9 mouse cellular contexts compared by ENCODE assay signal in genomic region chr17:71485791-71486230, GRCm38 (mm10). TPM values are rescaled to one million over a fixed set of nuclear protein-coding genes. Genes with fewer than 3 reads are reported as not detected.
A peak's percentile ranks its signal among the peaks of the same experiment; 100 is the strongest.
DNase-seq lines count a peak whose midpoint lies in the region; ATAC-seq and TF ChIP-seq lines count a peak whose summit lies in the region.
"Had no signal": no experiment of that assay in that cellular context is flagged by ENCODE, and none has a peak within 500 bp of the region (broad histone marks: within the 10 kb centered on the region; RNA-seq: fewer than 3 reads in every experiment).

No protein-coding gene starts in this region.

- no peaks in the 10 kb centered on the region; the same call in 1 of the 2 replicates for H3K4me1 ChIP-seq in forebrain, embryonic 15.5 days
- no peaks in the 10 kb centered on the region for H3K4me1 ChIP-seq in stomach, embryonic 15.5 days
- H3K4me1 ChIP-seq: midbrain, embryonic 12.5 days had no signal

- H3K9me3 ChIP-seq in forebrain, embryonic 15.5 days = no peaks in the 10 kb centered on the region
- H3K9me3 ChIP-seq in stomach, embryonic 15.5 days = no peaks in the 10 kb centered on the region
- H3K9me3 ChIP-seq: midbrain, embryonic 12.5 days had no signal

- ATAC-seq in forebrain, embryonic 15.5 days (replicated peaks) = no peak
- no peak for ATAC-seq in stomach, embryonic 15.5 days (ENCODE audit: insufficient read depth, low FRiP score, low read depth)

- peak overlapping the region; percentile 81 for H3K27ac ChIP-seq in layer of hippocampus, adult 2 months
- H3K27ac ChIP-seq in forebrain, embryonic 15.5 days (replicated peaks) = no peak overlapping the region
- peak overlapping the region; percentile 52 for H3K27ac ChIP-seq in stomach, embryonic 15.5 days
- H3K27ac ChIP-seq: midbrain, embryonic 12.5 days had no signal

- no peak overlapping the region for H3K9ac ChIP-seq in forebrain, embryonic 15.5 days (replicated peaks)
- no peak overlapping the region for H3K9ac ChIP-seq in stomach, embryonic 15.5 days
- H3K9ac ChIP-seq: midbrain, embryonic 12.5 days had no signal

- TF ChIP-seq CTCF in layer of hippocampus, adult 2 months (conservative IDR thresholded peaks at IDR 0.05) = no peak

- DNase-seq in layer of hippocampus, adult 2 months (ENCODE audit: low spot score in 2 of 2) = no peak
- no peak for DNase-seq in layer of hippocampus, postnatal 36 days
- DNase-seq in kidney, adult 9 months = peak; percentile 51
- DNase-seq in lung, postnatal 10 days = peak; percentile 14
- no peak for DNase-seq in urinary bladder, postnatal 14 days (ENCODE audit: low spot score)
- DNase-seq in cerebellum, postnatal 10 days = no peak

- H3K4me3 ChIP-seq in layer of hippocampus, adult 2 months = peak overlapping the region; percentile 42
- H3K4me3 ChIP-seq in forebrain, embryonic 15.5 days = no peak overlapping the region
- H3K4me3 ChIP-seq in stomach, embryonic 15.5 days (replicated peaks) = no peak overlapping the region
- H3K4me3 ChIP-seq: midbrain, embryonic 12.5 days had no signal

- H3K36me3 ChIP-seq in forebrain, embryonic 15.5 days = no peaks in the 10 kb centered on the region
- no peaks in the 10 kb centered on the region for H3K36me3 ChIP-seq in stomach, embryonic 15.5 days
- H3K36me3 ChIP-seq: midbrain, embryonic 12.5 days had no signal

- no peaks in the 10 kb centered on the region for H3K27me3 ChIP-seq in forebrain, embryonic 15.5 days
- no peaks in the 10 kb centered on the region for H3K27me3 ChIP-seq in stomach, embryonic 15.5 days (replicated peaks)
- H3K27me3 ChIP-seq: midbrain, embryonic 12.5 days had no signal

- 55% methylated on average over 12 of the region's 12 CpGs for WGBS in forebrain, embryonic 15.5 days
- 47% methylated on average over 12 of the region's 12 CpGs for WGBS in stomach, embryonic 15.5 days

- H3K4me2 ChIP-seq in forebrain, embryonic 15.5 days (replicated peaks) = 0 out of 2 replicates have a peak overlapping the region, but pooled peaks have one; percentile 6
- no peak overlapping the region for H3K4me2 ChIP-seq in stomach, embryonic 15.5 days
- H3K4me2 ChIP-seq: midbrain, embryonic 12.5 days had no signal

RNA-seq across cellular contexts. Expression of gene Smchd1, which starts 10.7 kb away (rescaled TPM):
- 10 to 100 TPM; 34.6 to 40.0 TPM for total RNA-seq in layer of hippocampus, adult 2 months (2021)
- total RNA-seq in layer of hippocampus, postnatal 36 days (2021) = 10 to 100 TPM; 32.0 to 39.4 TPM
- 52.7 and 55.0 TPM in 2 replicates for polyA plus RNA-seq in forebrain, embryonic 15.5 days (2015; fragmentation: Nextera tagmentation; extraction: Ambion mirVana)
- polyA plus RNA-seq in stomach, embryonic 15.5 days (2015; fragmentation: Nextera tagmentation; extraction: Ambion mirVana) = 57.1 and 58.3 TPM in 2 replicates

RNA-seq across cellular contexts. Expression of gene Gm4707, which starts 26.1 kb away (rescaled TPM):
- total RNA-seq in layer of hippocampus, adult 2 months (2021) = 1 to 10 TPM; 1.3 to 2.6 TPM
- 1 to 10 TPM; 2.6 to 4.1 TPM for total RNA-seq in layer of hippocampus, postnatal 36 days (2021)
- polyA plus RNA-seq in forebrain, embryonic 15.5 days (2015; fragmentation: Nextera tagmentation; extraction: Ambion mirVana) = 3.0 and 3.4 TPM in 2 replicates
- polyA plus RNA-seq in stomach, embryonic 15.5 days (2015; fragmentation: Nextera tagmentation; extraction: Ambion mirVana) = 3.1 and 3.3 TPM in 2 replicates

RNA-seq across cellular contexts. Expression of gene Ndc80, which starts 40.8 kb away (rescaled TPM):
- under 1 TPM; 0.49 to 0.90 TPM for total RNA-seq in layer of hippocampus, adult 2 months (2021)
- under 1 TPM; 0.53 to 0.55 TPM for total RNA-seq in layer of hippocampus, postnatal 36 days (2021)
- 19.4 and 24.2 TPM in 2 replicates for polyA plus RNA-seq in forebrain, embryonic 15.5 days (2015; fragmentation: Nextera tagmentation; extraction: Ambion mirVana)
- polyA plus RNA-seq in stomach, embryonic 15.5 days (2015; fragmentation: Nextera tagmentation; extraction: Ambion mirVana) = 41.2 and 41.3 TPM in 2 replicates

Comparison
In these comparisons a context has a peak if more than half of its experiments do, and no peak if none do; other contexts are left out.
1. DNase-seq: peak in kidney, adult 9 months (single experiment) and lung, postnatal 10 days (single experiment); none in layer of hippocampus, adult 2 months (0 of 2), layer of hippocampus, postnatal 36 days (0 of 2), urinary bladder, postnatal 14 days (single experiment) and cerebellum, postnatal 10 days (0 of 2).